Mouse (Mus musculus): ENCODE results near the gene Setd4. TPM values are rescaled to one million over a fixed set of nuclear protein-coding genes. Genes with fewer than 3 reads are reported as not detected.

Setd4 gene
- 0.30 TPM for polyA plus RNA-seq (2014; fragmentation: Illumina TruSeq; extraction: RNeasy Lipid Tissue Mini Kit (QIAGEN cat#74804); ENCODE audit: low replicate concordance)

DNA sequence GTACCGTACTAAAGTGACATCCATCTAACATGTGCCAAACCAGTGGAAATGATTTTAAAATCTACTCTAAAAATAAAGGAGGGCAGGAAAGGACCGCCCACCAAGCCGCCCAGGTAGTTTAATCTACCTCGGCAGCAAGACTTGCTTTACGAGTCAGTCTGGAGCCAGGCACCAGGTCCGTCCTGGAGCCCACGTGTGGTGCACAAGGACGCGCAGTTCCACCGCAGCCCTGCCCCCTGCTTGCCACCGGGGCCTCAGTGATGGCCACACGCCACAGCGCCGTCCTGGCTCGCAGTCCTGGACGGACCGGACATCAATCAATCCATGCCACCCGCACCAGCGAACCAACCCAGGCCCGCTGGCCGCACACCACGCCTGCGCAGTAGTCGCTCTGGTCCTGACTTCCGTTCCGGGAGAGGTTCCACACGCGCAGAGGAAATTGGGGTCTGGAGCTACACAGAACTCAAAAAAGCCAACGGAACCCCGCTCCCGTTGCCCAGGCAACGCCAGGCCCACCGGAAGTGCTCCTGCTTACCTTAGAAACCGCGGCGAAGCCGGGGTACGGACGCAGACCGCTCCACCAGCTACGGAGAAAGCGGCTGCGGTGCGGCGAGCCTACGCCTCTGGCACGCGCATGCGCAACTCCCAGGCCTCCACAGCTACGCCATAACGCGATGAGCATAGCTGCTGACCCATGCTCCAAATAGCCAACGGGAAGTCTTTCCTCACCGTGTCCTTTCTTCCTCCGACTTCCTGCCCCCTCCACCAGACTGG is at the start of gene Setd4:
Gene Setd4 (minus strand): TSS at position 625 of the 774 bp plus-strand sequence.

DNA sequence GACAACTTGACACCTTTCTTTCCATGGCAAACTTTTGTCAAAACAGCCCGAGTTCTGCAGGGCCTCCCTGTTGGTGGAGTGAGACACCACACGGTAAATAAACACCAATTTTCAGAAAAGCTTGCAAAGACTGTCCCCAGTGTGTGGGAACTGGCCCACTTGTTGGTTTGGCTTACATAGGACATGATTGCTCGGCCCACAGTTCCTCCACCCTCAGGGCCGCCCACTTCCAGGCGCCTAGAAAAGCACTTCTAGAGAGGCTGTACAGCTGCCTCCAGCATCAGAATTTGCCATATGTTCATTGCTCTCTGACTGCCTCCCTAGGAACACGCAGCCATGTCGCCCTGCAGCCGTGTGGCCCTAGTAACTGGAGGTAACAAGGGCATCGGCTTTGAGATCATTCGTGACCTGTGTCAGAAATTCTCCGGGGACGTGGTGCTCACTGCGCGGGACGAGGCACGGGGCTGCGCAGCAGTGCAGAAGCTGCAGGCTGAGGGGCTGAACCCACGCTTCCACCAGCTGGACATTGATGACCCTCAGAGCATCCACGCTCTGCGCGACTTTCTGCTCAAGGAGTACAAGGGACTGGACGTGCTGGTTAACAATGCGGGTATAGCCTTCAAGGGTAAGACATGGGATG is 24.0 kb upstream of the Setd4 start, which contains the start of gene Gm5678:
Gene Gm5678 (plus strand): TSS at position 337 of the 640 bp plus-strand sequence.

DNA sequence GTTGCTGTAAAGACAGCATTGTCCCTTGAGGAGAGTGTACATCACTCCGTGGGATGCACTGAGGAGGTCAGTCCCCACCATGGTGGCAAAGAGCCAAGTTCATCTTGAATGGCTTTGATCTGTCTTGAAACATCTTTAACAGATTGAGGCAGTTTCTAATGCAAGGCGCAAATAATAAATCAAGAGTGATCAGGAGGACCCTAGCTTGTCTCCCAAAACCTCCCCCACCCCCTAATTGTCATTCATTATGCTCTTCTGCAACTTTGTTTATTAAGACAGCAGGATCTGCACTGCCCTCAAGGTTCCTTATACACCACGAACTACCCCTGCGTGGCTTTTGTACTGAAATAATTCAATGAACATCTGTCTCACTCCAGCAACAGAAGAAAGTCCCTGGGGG is 1.7 kb upstream of the Setd4 start, which contains the start of gene Cbr1:
Gene Cbr1 (plus strand): TSS at position 301 of the 400 bp plus-strand sequence.

Other genes starting within 250 kb of the Setd4 start
- gene Cbr1, start 1.8 kb upstream of the Setd4 start, polyA plus RNA-seq (2014; fragmentation: Illumina TruSeq; extraction: RNeasy Lipid Tissue Mini Kit (QIAGEN cat#74804); ENCODE audit: low replicate concordance): 63.2 TPM
- gene Gm5678, start 24.0 kb upstream of the Setd4 start, polyA plus RNA-seq (2014; fragmentation: Illumina TruSeq; extraction: RNeasy Lipid Tissue Mini Kit (QIAGEN cat#74804); ENCODE audit: low replicate concordance): not detected
- 1.3 TPM for gene Cbr3, start 79.2 kb upstream of the Setd4 start, polyA plus RNA-seq (2014; fragmentation: Illumina TruSeq; extraction: RNeasy Lipid Tissue Mini Kit (QIAGEN cat#74804); ENCODE audit: low replicate concordance)
- 16.2 TPM for gene Dop1b, start 107.8 kb upstream of the Setd4 start, polyA plus RNA-seq (2014; fragmentation: Illumina TruSeq; extraction: RNeasy Lipid Tissue Mini Kit (QIAGEN cat#74804); ENCODE audit: low replicate concordance)
- 105 TPM for gene Morc3, start 228.1 kb upstream of the Setd4 start, polyA plus RNA-seq (2014; fragmentation: Illumina TruSeq; extraction: RNeasy Lipid Tissue Mini Kit (QIAGEN cat#74804); ENCODE audit: low replicate concordance)